Mouse (Mus musculus) stomach, embryonic 15.5 days (tissue): ENCODE data around the gene Cela3a. TPM values are rescaled to one million over a fixed set of nuclear protein-coding genes. Genes with fewer than 3 reads are reported as not detected.

Source experiments
- ATAC-seq: fragments of 200-750 bp; cut with Nextera tagmentation; 2 replicates; pipeline ENCODE4 v1.8.0; 2017; ENCODE audit warnings: low read depth, moderate number of reproducible peaks, moderate TSS enrichment; ENCODE audit not compliant: insufficient read depth, low FRiP score
- H3K27ac ChIP-seq: fragments of 300-500 bp; sonication (generic); 2 replicates; pipeline ENCODE4 v1.5.1; 2015; ENCODE audit warnings: mild to moderate bottlenecking, inconsistent platforms
- H3K27me3 ChIP-seq: fragments of 300-500 bp; sonication (generic); replicated peaks from 2 replicates; pipeline ENCODE4 v1.6.1; 2015; ENCODE audit warnings: inconsistent platforms
- H3K36me3 ChIP-seq: fragments of 300-500 bp; sonication (generic); 2 replicates; pipeline ENCODE4 v1.6.1; 2015; ENCODE audit warnings: inconsistent platforms
- H3K4me1 ChIP-seq: fragments of 300-500 bp; sonication (generic); 2 replicates; pipeline ENCODE4 v1.6.1; 2015; ENCODE audit warnings: inconsistent platforms
- H3K4me2 ChIP-seq: fragments of 300-500 bp; sonication (generic); 2 replicates; pipeline ENCODE4 v1.6.1; 2015; ENCODE audit warnings: mild to moderate bottlenecking, inconsistent platforms
- H3K4me3 ChIP-seq: fragments of 300-500 bp; sonication (generic); replicated peaks from 2 replicates; pipeline ENCODE4 v1.5.1; 2015; ENCODE audit warnings: inconsistent platforms
- H3K9ac ChIP-seq: fragments of 300-500 bp; sonication (generic); 2 replicates; pipeline ENCODE4 v1.6.1; 2015; ENCODE audit warnings: inconsistent platforms
- H3K9me3 ChIP-seq: fragments of 300-500 bp; sonication (generic); 2 replicates; pipeline ENCODE4 v1.6.1; 2016; ENCODE audit warnings: inconsistent platforms
- WGBS: fragments of 180-500 bp; shearing (Covaris S2); methylation state at CpG from one replicate; pipeline ENCODE4 v1.1.7; 2015; 5-methylcytosine and 5-hydroxymethylcytosine counted together
- polyA plus RNA-seq: library from polyadenylated mRNA; unstranded; fragments of >200 nt; fragmentation: Nextera tagmentation; extraction: Ambion mirVana; gene quantifications from 2 replicates; pipeline ENCODE4 v1.2.1, GENCODE M21; 2015

Gene Cela3a
- polyA plus RNA-seq, 1 experiment from 2014 or later, result 0.36 TPM

DNA sequence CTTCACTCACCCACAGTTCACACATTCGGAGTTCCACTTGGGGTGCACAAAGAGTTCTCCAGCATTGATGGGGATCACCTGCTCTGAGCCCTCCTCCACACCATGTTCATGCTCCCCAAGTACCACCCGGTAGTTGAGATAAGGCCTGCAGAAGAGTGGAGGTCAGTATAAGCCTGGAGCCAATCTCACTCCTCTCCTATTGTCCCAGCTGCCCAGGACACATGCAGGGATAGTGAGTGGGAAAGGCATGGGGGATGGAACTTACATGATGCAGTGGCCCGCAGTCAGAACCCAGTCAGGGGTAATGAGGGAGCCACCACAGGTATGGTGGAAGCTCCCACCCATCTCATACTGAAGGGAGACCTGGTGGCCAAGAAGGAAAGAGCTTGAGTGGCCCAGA, 4.0 kb downstream of the Cela3a start:
- H3K9me3 ChIP-seq, result no peaks in the 10 kb centered on the region
- H3K27ac ChIP-seq, result no peak overlapping the region
- H3K36me3 ChIP-seq, result no peaks in the 10 kb centered on the region
- ATAC-seq, result no peak
- WGBS, result 81% methylated on average over 3 of the region's 3 CpGs
- no peaks in the 10 kb centered on the region for H3K4me1 ChIP-seq
- no peak overlapping the region for H3K4me2 ChIP-seq
- no peaks in the 10 kb centered on the region for H3K27me3 ChIP-seq
- H3K9ac ChIP-seq, result no peak overlapping the region
- H3K4me3 ChIP-seq, result no peak overlapping the region

DNA sequence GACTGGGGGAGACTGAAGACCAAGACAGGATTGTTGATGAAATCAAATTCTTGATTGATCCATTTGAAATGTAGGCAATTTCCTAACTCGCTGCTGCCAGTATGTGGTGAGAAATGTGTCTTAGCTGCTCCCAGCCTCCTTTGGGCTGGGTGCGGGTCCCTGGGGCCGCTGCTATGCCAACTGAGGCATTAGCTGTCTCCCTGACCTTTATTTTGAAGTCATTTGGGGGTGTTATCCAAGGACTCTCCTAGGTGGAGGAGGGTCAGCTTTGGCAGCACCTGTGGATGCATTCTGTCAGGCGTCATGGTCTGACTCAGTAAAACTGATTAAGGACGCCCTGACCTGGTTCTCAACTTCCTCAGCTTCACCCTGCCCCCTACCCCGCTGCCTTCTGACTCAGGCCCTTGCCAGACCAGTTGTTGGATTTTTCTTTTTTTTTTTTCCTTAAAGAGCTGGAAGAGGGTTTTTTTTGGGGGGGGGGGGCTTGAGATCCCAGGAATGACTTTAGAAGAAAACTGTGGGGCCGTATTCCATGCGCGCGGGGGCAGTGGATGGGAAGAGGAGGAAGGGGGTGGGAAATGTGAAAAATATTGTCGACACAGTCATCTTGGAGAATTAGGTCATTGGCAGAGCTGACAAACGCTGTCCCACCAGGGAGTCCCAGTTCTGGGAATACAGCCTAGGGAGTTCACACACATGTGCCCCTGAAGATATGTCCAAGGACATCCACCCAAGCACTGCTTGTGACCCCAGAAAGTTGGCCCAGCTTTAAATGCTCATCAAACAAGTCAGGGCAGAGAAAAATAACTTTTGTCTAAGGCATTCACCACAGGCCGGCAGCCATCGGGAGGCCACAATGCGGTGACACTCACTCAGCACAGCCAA, 12.7 kb downstream of the Cela3a start:
- Histone ChIP-seq H3K27me3 (no peaks in the 10 kb centered on the region), H3K4me1 (peaks cover 4% of the 10 kb centered on the region; the same call in 1 of the 2 replicates), H3K4me2 (no peak overlapping the region), H3K9me3 (no peaks in the 10 kb centered on the region), H3K27ac (no peak overlapping the region), H3K9ac (no peak overlapping the region), H3K36me3 (no peaks in the 10 kb centered on the region), H3K4me3 (no peak overlapping the region)
- WGBS, result 69% methylated on average over 15 of the region's 15 CpGs
- ATAC-seq, result peak; percentile 27; the same call in 1 of the 2 replicates

GRCm38 (mm10) chr4:137393378-137394135, 16.0 kb downstream of the Cela3a start:
- Histone ChIP-seq H3K4me3 (no peak overlapping the region), H3K27me3 (no peaks in the 10 kb centered on the region), H3K9ac (no peak overlapping the region), H3K4me2 (no peak overlapping the region), H3K36me3 (no peaks in the 10 kb centered on the region), H3K27ac (peak overlapping the region; percentile 16; the same call in 1 of the 2 replicates), H3K9me3 (no peaks in the 10 kb centered on the region), H3K4me1 (peaks cover 7% of the 10 kb centered on the region; the same call in 1 of the 2 replicates)
- 52% methylated on average over 9 of the region's 9 CpGs for WGBS
- ATAC-seq, result no peak

GRCm38 (mm10) chr4:137392874-137393273, 16.7 kb downstream of the Cela3a start:
- H3K4me1 ChIP-seq, result peaks cover 7% of the 10 kb centered on the region; the same call in 1 of the 2 replicates
- peak overlapping the region; percentile 16; the same call in 1 of the 2 replicates for H3K27ac ChIP-seq
- no peak for ATAC-seq
- H3K27me3 ChIP-seq, result no peaks in the 10 kb centered on the region
- no peaks in the 10 kb centered on the region for H3K9me3 ChIP-seq
- H3K4me3 ChIP-seq, result no peak overlapping the region
- no peak overlapping the region for H3K4me2 ChIP-seq
- H3K36me3 ChIP-seq, result no peaks in the 10 kb centered on the region
- WGBS, result 79% methylated on average over 9 of the region's 9 CpGs
- no peak overlapping the region for H3K9ac ChIP-seq

DNA sequence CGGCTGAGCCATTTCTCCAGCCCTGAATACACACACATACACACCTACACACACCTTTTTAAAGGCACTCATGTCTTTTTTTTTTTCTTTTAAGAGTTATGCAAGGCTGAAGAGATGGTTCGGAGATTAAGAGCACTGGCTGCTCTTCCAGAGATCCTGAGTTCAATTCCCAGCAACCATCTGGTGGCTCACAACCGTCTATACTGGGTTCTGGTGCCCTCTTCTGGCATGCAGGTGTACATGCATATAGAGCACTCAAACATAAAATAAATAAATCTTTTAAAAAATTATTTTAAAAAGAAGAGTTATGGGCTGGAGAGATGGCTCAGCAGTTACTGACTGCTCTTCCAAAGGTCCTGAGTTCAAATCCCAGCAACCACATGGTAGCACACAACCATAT, 18.3 kb downstream of the Cela3a start:
- Histone ChIP-seq H3K4me3 (no peak overlapping the region), H3K36me3 (no peaks in the 10 kb centered on the region), H3K4me1 (peaks cover 7% of the 10 kb centered on the region; the same call in 1 of the 2 replicates), H3K27ac (no peak overlapping the region), H3K9me3 (no peaks in the 10 kb centered on the region), H3K9ac (no peak overlapping the region), H3K27me3 (no peaks in the 10 kb centered on the region), H3K4me2 (no peak overlapping the region)
- WGBS, result 88% methylated on average over 3 of the region's 3 CpGs
- no peak for ATAC-seq

DNA sequence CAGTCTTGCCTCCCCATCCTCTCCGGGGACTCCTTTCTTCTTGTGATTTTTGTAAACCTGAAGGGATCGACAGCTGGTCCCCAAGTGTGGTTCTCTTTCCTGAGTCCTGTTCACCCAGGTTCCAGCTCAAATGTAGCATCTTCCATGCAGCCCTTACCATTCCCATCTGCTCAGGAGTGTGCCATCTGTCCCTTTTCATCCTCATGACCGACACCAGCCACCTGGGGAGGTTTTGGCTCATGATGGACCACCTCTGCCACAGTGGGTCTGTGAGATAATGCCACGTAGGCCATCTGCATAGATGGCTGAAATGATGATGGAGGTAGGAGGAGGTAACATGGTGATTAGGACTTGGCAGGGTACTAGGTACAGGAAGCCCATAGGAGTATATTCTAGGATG, 19.4 kb downstream of the Cela3a start:
- 88% methylated on average over 4 of the region's 4 CpGs for WGBS
- peaks cover 7% of the 10 kb centered on the region; the same call in 1 of the 2 replicates for H3K4me1 ChIP-seq

GRCm38 (mm10) chr4:137388983-137389382, 20.6 kb downstream of the Cela3a start:
- no peaks in the 10 kb centered on the region for H3K36me3 ChIP-seq
- H3K4me3 ChIP-seq, result peak overlapping the region; percentile 84
- no peak for ATAC-seq
- H3K9ac ChIP-seq, result no peak overlapping the region
- H3K9me3 ChIP-seq, result no peaks in the 10 kb centered on the region
- H3K4me2 ChIP-seq, result peak overlapping the region; percentile 78
- peaks cover 7% of the 10 kb centered on the region; the same call in 1 of the 2 replicates for H3K4me1 ChIP-seq
- 46% methylated on average over 6 of the region's 6 CpGs for WGBS
- no peaks in the 10 kb centered on the region for H3K27me3 ChIP-seq
- H3K27ac ChIP-seq, result peak overlapping the region; percentile 97; the same call in 1 of the 2 replicates

More for the DNA sequence above, 19.4 kb downstream of the Cela3a start:
- Histone ChIP-seq H3K9me3 (no peaks in the 10 kb centered on the region), H3K4me2 (no peak overlapping the region), H3K27ac (no peak overlapping the region), H3K9ac (no peak overlapping the region), H3K36me3 (no peaks in the 10 kb centered on the region), H3K27me3 (no peaks in the 10 kb centered on the region), H3K4me3 (no peak overlapping the region)
- ATAC-seq, result no peak

GRCm38 (mm10) chr4:137388059-137388794, 21.4 kb downstream of the Cela3a start:
- H3K9me3 ChIP-seq, result no peaks in the 10 kb centered on the region
- peak overlapping the region; percentile 97 for H3K27ac ChIP-seq
- ATAC-seq, result peak; percentile 86
- peak overlapping the region; percentile 84 for H3K4me3 ChIP-seq
- H3K36me3 ChIP-seq, result no peaks in the 10 kb centered on the region
- peak overlapping the region; percentile 78 for H3K4me2 ChIP-seq
- peak overlapping the region; percentile 80 for H3K9ac ChIP-seq
- no peaks in the 10 kb centered on the region for H3K27me3 ChIP-seq
- H3K4me1 ChIP-seq, result peaks cover 3% of the 10 kb centered on the region; the same call in 1 of the 2 replicates
- WGBS, result under 1% methylated on average over 46 of the region's 46 CpGs

GRCm38 (mm10) chr4:137387482-137388058, 22.0 kb downstream of the Cela3a start:
- peak overlapping the region; percentile 97 for H3K27ac ChIP-seq
- H3K36me3 ChIP-seq, result no peaks in the 10 kb centered on the region
- H3K4me3 ChIP-seq, result peak overlapping the region; percentile 84
- no peaks in the 10 kb centered on the region for H3K27me3 ChIP-seq
- no peaks in the 10 kb centered on the region for H3K9me3 ChIP-seq
- under 1% methylated on average over 20 of the region's 20 CpGs for WGBS
- ATAC-seq, result no peak
- H3K9ac ChIP-seq, result peak overlapping the region; percentile 80
- H3K4me1 ChIP-seq, result peaks cover 3% of the 10 kb centered on the region; the same call in 1 of the 2 replicates
- peak overlapping the region; percentile 78 for H3K4me2 ChIP-seq

GRCm38 (mm10) chr4:137380702-137381605, 28.6 kb downstream of the Cela3a start:
- WGBS, result 34% methylated on average over 15 of the region's 16 CpGs
- H3K4me2 ChIP-seq, result peak overlapping the region; percentile 27
- peak overlapping the region; percentile 72 for H3K27ac ChIP-seq
- no peaks in the 10 kb centered on the region for H3K4me1 ChIP-seq
- no peaks in the 10 kb centered on the region for H3K9me3 ChIP-seq
- peak; percentile 80 for ATAC-seq
- H3K36me3 ChIP-seq, result no peaks in the 10 kb centered on the region
- H3K9ac ChIP-seq, result no peak overlapping the region
- no peak overlapping the region for H3K4me3 ChIP-seq
- no peaks in the 10 kb centered on the region for H3K27me3 ChIP-seq
